9 mouse cellular contexts compared by ENCODE assay signal in genomic region chr5:106575098-106575497, GRCm38 (mm10). TPM values are rescaled to one million over a fixed set of nuclear protein-coding genes. Genes with fewer than 3 reads are reported as not detected.
DNase-seq lines count a peak whose midpoint lies in the region; ATAC-seq and TF ChIP-seq lines count a peak whose summit lies in the region.
"Had no signal": no experiment of that assay in that cellular context is flagged by ENCODE, and none has a peak within 500 bp of the region (broad histone marks: within the 10 kb centered on the region; RNA-seq: fewer than 3 reads in every experiment).

No protein-coding gene starts in this region.

- peaks cover 95% of the 10 kb centered on the region for H3K27me3 ChIP-seq in forebrain, embryonic 10.5 days (ENCODE audit: poor library complexity, severe bottlenecking)
- H3K27me3 ChIP-seq in forebrain, embryonic 11.5 days (ENCODE audit: control insufficient read depth, insufficient read depth, low read length), result peaks cover 51% of the 10 kb centered on the region
- H3K27me3 ChIP-seq in megakaryocyte, embryonic 14.5 days (replicated peaks), result peaks cover 45% of the 10 kb centered on the region
- peaks cover 39% of the 10 kb centered on the region for H3K27me3 ChIP-seq in limb, embryonic 14.5 days (ENCODE audit: control insufficient read depth, insufficient read depth, low read length)
- H3K27me3 ChIP-seq in stomach, postnatal 0 days (ENCODE audit: control insufficient read depth, insufficient read depth, low read length), result no peaks in the 10 kb centered on the region

- TF ChIP-seq EP300 in stomach, postnatal 0 days (optimal IDR thresholded peaks at IDR 0.05), result no peak

- peaks cover 7% of the 10 kb centered on the region; the same call in 1 of the 2 replicates for H3K9me3 ChIP-seq in forebrain, embryonic 10.5 days
- H3K9me3 ChIP-seq in forebrain, embryonic 11.5 days (ENCODE audit: control insufficient read depth, low read length), result no peaks in the 10 kb centered on the region
- peaks cover 9% of the 10 kb centered on the region for H3K9me3 ChIP-seq in megakaryocyte, embryonic 14.5 days
- no peaks in the 10 kb centered on the region for H3K9me3 ChIP-seq in limb, embryonic 14.5 days (ENCODE audit: control insufficient read depth, low read length)
- H3K9me3 ChIP-seq in stomach, postnatal 0 days (ENCODE audit: control insufficient read depth, low read length), result no peaks in the 10 kb centered on the region

- H3K9ac ChIP-seq in forebrain, embryonic 11.5 days (ENCODE audit: low read length), result no peak overlapping the region
- no peak overlapping the region for H3K9ac ChIP-seq in limb, embryonic 14.5 days (ENCODE audit: low read depth, low read length, severe bottlenecking)
- no peak overlapping the region for H3K9ac ChIP-seq in stomach, postnatal 0 days (ENCODE audit: low read length)

- WGBS in forebrain, embryonic 10.5 days, result 30% methylated on average over 4 of the region's 4 CpGs
- WGBS in forebrain, embryonic 11.5 days, result 19% methylated on average over 4 of the region's 4 CpGs
- 17% methylated on average over 4 of the region's 4 CpGs for WGBS in limb, embryonic 14.5 days
- 36% methylated on average over 4 of the region's 4 CpGs for WGBS in stomach, postnatal 0 days

- no peak overlapping the region for H3K27ac ChIP-seq in forebrain, embryonic 10.5 days
- no peak overlapping the region for H3K27ac ChIP-seq in forebrain, embryonic 11.5 days (ENCODE audit: low read depth, low read length)
- no peak overlapping the region for H3K27ac ChIP-seq in limb, embryonic 14.5 days (replicated peaks; ENCODE audit: low read depth, low read length)
- no peak overlapping the region for H3K27ac ChIP-seq in stomach, postnatal 0 days (replicated peaks)

- no peak overlapping the region; the same call in 1 of the 2 replicates for H3K4me2 ChIP-seq in forebrain, embryonic 11.5 days (ENCODE audit: low read depth, low read length, severe bottlenecking)
- H3K4me2 ChIP-seq in limb, embryonic 14.5 days (replicated peaks; ENCODE audit: low read depth, low read length, severe bottlenecking), result peak overlapping the region; percentile 99; the same call in 1 of the 2 replicates
- H3K4me2 ChIP-seq in stomach, postnatal 0 days (replicated peaks; ENCODE audit: low read depth), result peak overlapping the region; percentile 100; the same call in 1 of the 2 replicates

- DNase-seq in forebrain, embryonic 10.5 days (ENCODE audit: extremely low spot score, low spot score), result no peak
- DNase-seq in forebrain, embryonic 11.5 days (ENCODE audit: low spot score), result no peak
- DNase-seq in limb, embryonic 14.5 days (ENCODE audit: low spot score), result no peak
- no peak for DNase-seq in stomach, postnatal 0 days (ENCODE audit: low spot score)
- DNase-seq in testis, postnatal 10 days (ENCODE audit: low spot score), result no peak
- no peak for DNase-seq in frontal cortex, adult 2 months (ENCODE audit: extremely low spot score in 1 of 2, low spot score in 1 of 2)

- H3K4me1 ChIP-seq in forebrain, embryonic 10.5 days, result peaks cover 36% of the 10 kb centered on the region
- peaks cover 9% of the 10 kb centered on the region; the same call in 1 of the 2 replicates for H3K4me1 ChIP-seq in forebrain, embryonic 11.5 days (replicated peaks; ENCODE audit: control insufficient read depth, insufficient read depth, low read length)
- peaks cover 20% of the 10 kb centered on the region for H3K4me1 ChIP-seq in megakaryocyte, embryonic 14.5 days
- no peaks in the 10 kb centered on the region; the same call in 1 of the 2 replicates for H3K4me1 ChIP-seq in limb, embryonic 14.5 days (ENCODE audit: control insufficient read depth, insufficient read depth, low read length)
- 0 out of 2 replicates have a peak, but pooled peaks cover 3% of the 10 kb centered on the region for H3K4me1 ChIP-seq in stomach, postnatal 0 days (replicated peaks; ENCODE audit: control insufficient read depth, insufficient read depth)

- TF ChIP-seq POLR2A in limb, embryonic 14.5 days (IDR thresholded peaks at IDR 0.05; ENCODE audit: borderline replicate concordance, extremely low read depth, insufficient read depth, insufficient read length), result no peak

- no peak for ATAC-seq in forebrain, embryonic 11.5 days (replicated peaks; ENCODE audit: low FRiP score)
- ATAC-seq in megakaryocyte, adult 5-6 weeks (ENCODE audit: poor library complexity, severe bottlenecking), result no peak
- no peak for ATAC-seq in limb, embryonic 14.5 days (ENCODE audit: low FRiP score, low read depth)
- ATAC-seq in stomach, postnatal 0 days (ENCODE audit: low FRiP score, low TSS enrichment), result no peak

- H3K4me3 ChIP-seq in forebrain, embryonic 10.5 days, result peak overlapping the region; percentile 69
- no peak overlapping the region for H3K4me3 ChIP-seq in forebrain, embryonic 11.5 days (ENCODE audit: low read depth, low read length)
- peak overlapping the region; percentile 93 for H3K4me3 ChIP-seq in megakaryocyte, embryonic 14.5 days (replicated peaks)
- H3K4me3 ChIP-seq in limb, embryonic 14.5 days (replicated peaks; ENCODE audit: low read length), result peak overlapping the region; percentile 57; the same call in 1 of the 2 replicates
- peak overlapping the region; percentile 57 for H3K4me3 ChIP-seq in stomach, postnatal 0 days (ENCODE audit: low read depth, low read length)

- no peaks in the 10 kb centered on the region for H3K36me3 ChIP-seq in forebrain, embryonic 10.5 days (replicated peaks)
- H3K36me3 ChIP-seq in forebrain, embryonic 11.5 days (ENCODE audit: control insufficient read depth, insufficient read depth, low read length), result no peaks in the 10 kb centered on the region
- no peaks in the 10 kb centered on the region for H3K36me3 ChIP-seq in megakaryocyte, embryonic 14.5 days (replicated peaks; ENCODE audit: low read length)
- H3K36me3 ChIP-seq in limb, embryonic 14.5 days (ENCODE audit: control insufficient read depth, insufficient read depth, low read length), result no peaks in the 10 kb centered on the region
- H3K36me3 ChIP-seq in stomach, postnatal 0 days (ENCODE audit: control insufficient read depth, insufficient read depth, low read length), result no peaks in the 10 kb centered on the region

- TF ChIP-seq CTCF in stomach, postnatal 0 days (IDR thresholded peaks at IDR 0.05; ENCODE audit: low read depth), result no peak

RNA-seq across cellular contexts. Expression of gene Gm17304, which starts 33.8 kb away (rescaled TPM):
- not detected in 2 replicates for polyA plus RNA-seq in forebrain, embryonic 10.5 days (2016; fragmentation: Nextera tagmentation; extraction: Ambion mirVana)
- polyA plus RNA-seq in forebrain, embryonic 11.5 days (2014; fragmentation: Nextera tagmentation; extraction: Ambion mirVana), result not detected in 2 replicates
- not detected in 2 replicates for polyA plus RNA-seq in megakaryocyte, embryonic 14.5 days (2012; ENCODE audit: insufficient read depth, low replicate concordance)
- not detected in 2 replicates for total RNA-seq in megakaryocyte, adult 5-6 weeks (2015)
- total RNA-seq in megakaryocyte, adult 5-6 weeks (2017), result not detected in 2 replicates
- polyA plus RNA-seq in limb, embryonic 14.5 days (2012; rRNA removed), result not detected in 2 replicates
- not detected in 2 replicates for polyA plus RNA-seq in limb, embryonic 14.5 days (2014; fragmentation: Nextera tagmentation; extraction: Ambion mirVana)
- polyA plus RNA-seq in stomach, postnatal 0 days (2015; fragmentation: Nextera tagmentation; extraction: Ambion mirVana), result not detected in 2 replicates
- not detected in 2 replicates for polyA plus RNA-seq in frontal cortex, adult 2 months (2012; rRNA removed)
- polyA plus RNA-seq: C2C12 had no signal
